Comparison of ENCODE assay signal across 17 mouse cellular contexts in the genomic region with DNA sequence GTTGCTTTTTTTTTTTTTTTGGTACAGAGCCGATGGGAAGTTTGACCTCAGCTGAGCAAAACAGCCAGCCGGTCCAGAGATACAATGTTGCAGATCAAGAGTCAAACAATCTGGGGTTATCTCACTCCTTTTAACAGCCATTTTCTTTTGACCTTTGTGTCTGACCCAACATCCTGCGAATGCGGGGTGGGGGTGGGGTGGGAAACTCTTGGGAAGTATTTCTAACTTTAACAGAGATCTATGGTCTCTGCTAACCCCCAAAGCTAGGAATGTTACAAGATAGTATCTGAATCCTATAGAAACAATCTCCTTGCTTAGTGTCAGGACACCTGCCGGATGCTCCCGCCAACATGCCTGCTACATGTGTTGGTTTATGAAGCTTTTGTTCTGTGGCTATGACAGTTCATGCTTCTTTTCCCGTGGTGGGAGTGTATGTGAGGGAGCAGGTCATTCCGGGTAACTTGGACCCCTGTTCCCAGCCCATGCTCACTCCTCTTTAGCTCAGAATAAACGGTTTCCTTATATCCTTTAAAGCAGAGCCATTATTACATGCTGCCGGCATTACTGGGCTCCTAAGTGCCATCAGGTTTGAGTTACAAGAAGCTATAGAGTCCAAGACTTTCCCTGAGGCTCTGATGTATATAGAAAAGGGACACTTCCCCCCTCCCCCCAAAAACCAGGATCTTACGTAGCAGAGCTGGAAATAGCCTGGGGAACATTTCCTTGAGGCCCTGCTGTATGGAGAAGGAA.
DNase-seq lines count a peak whose midpoint lies in the region; ATAC-seq lines count a peak whose summit lies in the region.
"Had no signal": no experiment of that assay in that cellular context is flagged by ENCODE, and none has a peak within 500 bp of the region (broad histone marks: within the 10 kb centered on the region; RNA-seq: fewer than 3 reads in every experiment).

No protein-coding gene starts in this region.

- no peak overlapping the region for H3K4me3 ChIP-seq in kidney, embryonic 16.5 days (ENCODE audit: low read length)
- no peak overlapping the region for H3K4me3 ChIP-seq in limb, embryonic 12.5 days (replicated peaks)
- no peak overlapping the region for H3K4me3 ChIP-seq in forebrain, embryonic 13.5 days
- H3K4me3 ChIP-seq in intestine, embryonic 15.5 days (replicated peaks), result no peak overlapping the region
- H3K4me3 ChIP-seq: erythroblast, embryonic 14.5 days; forebrain, embryonic 15.5 days had no signal

- H3K36me3 ChIP-seq in kidney, embryonic 16.5 days (ENCODE audit: insufficient read depth, low read length), result no peaks in the 10 kb centered on the region
- no peaks in the 10 kb centered on the region for H3K36me3 ChIP-seq in limb, embryonic 12.5 days
- H3K36me3 ChIP-seq in forebrain, embryonic 13.5 days (ENCODE audit: poor library complexity, severe bottlenecking), result no peaks in the 10 kb centered on the region
- no peaks in the 10 kb centered on the region for H3K36me3 ChIP-seq in intestine, embryonic 15.5 days
- H3K36me3 ChIP-seq: forebrain, embryonic 15.5 days had no signal

- DNase-seq in heart, adult 11 months, result peak; percentile 67
- DNase-seq in heart, adult 18-20 months, result no peak
- DNase-seq in kidney, postnatal 36 days, result no peak
- DNase-seq in adipocyte (ENCODE audit: low spot score), result peak; percentile 93
- DNase-seq: adrenal gland, postnatal 25 days; B cell, adult 2 months; cerebellum, adult 2 months had no signal

- no peak overlapping the region for H3K9ac ChIP-seq in kidney, embryonic 16.5 days (replicated peaks; ENCODE audit: low read length)
- no peak overlapping the region for H3K9ac ChIP-seq in limb, embryonic 12.5 days (replicated peaks)
- H3K9ac ChIP-seq in forebrain, embryonic 13.5 days, result no peak overlapping the region
- no peak overlapping the region for H3K9ac ChIP-seq in intestine, embryonic 15.5 days
- H3K9ac ChIP-seq: forebrain, embryonic 15.5 days; liver, embryonic 14.5 days had no signal

- no peaks in the 10 kb centered on the region for H3K27me3 ChIP-seq in kidney, embryonic 16.5 days (ENCODE audit: insufficient read depth, low read length)
- H3K27me3 ChIP-seq in limb, embryonic 12.5 days, result no peaks in the 10 kb centered on the region
- H3K27me3 ChIP-seq in forebrain, embryonic 13.5 days, result no peaks in the 10 kb centered on the region
- H3K27me3 ChIP-seq in intestine, embryonic 15.5 days (replicated peaks), result no peaks in the 10 kb centered on the region
- H3K27me3 ChIP-seq: forebrain, embryonic 15.5 days had no signal

- H3K27ac ChIP-seq in kidney, embryonic 16.5 days (ENCODE audit: low read length), result peak overlapping the region; percentile 81
- 0 out of 2 replicates have a peak overlapping the region, but pooled peaks have one; percentile 5 for H3K27ac ChIP-seq in limb, embryonic 12.5 days
- H3K27ac ChIP-seq in forebrain, embryonic 13.5 days, result no peak overlapping the region
- H3K27ac ChIP-seq in intestine, embryonic 15.5 days, result no peak overlapping the region
- H3K27ac ChIP-seq: forebrain, embryonic 15.5 days; hindbrain, postnatal 0 days; liver, embryonic 14.5 days had no signal

- peaks cover 7% of the 10 kb centered on the region for H3K9me3 ChIP-seq in kidney, embryonic 16.5 days (ENCODE audit: low read length)
- H3K9me3 ChIP-seq in limb, embryonic 12.5 days, result 0 out of 2 replicates have a peak, but pooled peaks cover 10% of the 10 kb centered on the region
- H3K9me3 ChIP-seq in forebrain, embryonic 13.5 days (replicated peaks), result peaks cover 5% of the 10 kb centered on the region; the same call in 1 of the 2 replicates
- no peaks in the 10 kb centered on the region for H3K9me3 ChIP-seq in intestine, embryonic 15.5 days
- H3K9me3 ChIP-seq: forebrain, embryonic 15.5 days had no signal

- H3K4me1 ChIP-seq in kidney, embryonic 16.5 days (ENCODE audit: insufficient read depth, low read length), result peaks cover 20% of the 10 kb centered on the region
- peaks cover 9% of the 10 kb centered on the region for H3K4me1 ChIP-seq in limb, embryonic 12.5 days (replicated peaks)
- H3K4me1 ChIP-seq in forebrain, embryonic 13.5 days, result no peaks in the 10 kb centered on the region
- 0 out of 2 replicates have a peak, but pooled peaks cover 5% of the 10 kb centered on the region for H3K4me1 ChIP-seq in intestine, embryonic 15.5 days (replicated peaks)
- H3K4me1 ChIP-seq: forebrain, embryonic 15.5 days had no signal

- 33% methylated on average over 11 of the region's 11 CpGs for WGBS in kidney, embryonic 16.5 days
- WGBS in limb, embryonic 12.5 days, result 38% methylated on average over 11 of the region's 11 CpGs
- 71% methylated on average over 11 of the region's 11 CpGs for WGBS in forebrain, embryonic 13.5 days
- 36% methylated on average over 11 of the region's 11 CpGs for WGBS in intestine, embryonic 15.5 days

- peak; percentile 60 for ATAC-seq in kidney, embryonic 16.5 days (ENCODE audit: low FRiP score, low TSS enrichment)
- ATAC-seq in limb, embryonic 12.5 days (ENCODE audit: insufficient number of reproducible peaks, insufficient read depth, low FRiP score, low TSS enrichment, low read depth), result no peak
- no peak for ATAC-seq in forebrain, embryonic 13.5 days
- ATAC-seq in intestine, embryonic 15.5 days, result no peak
- ATAC-seq: forebrain, embryonic 15.5 days; hindbrain, postnatal 0 days; lung, postnatal 0 days; midbrain, embryonic 16.5 days had no signal

- H3K4me2 ChIP-seq in kidney, embryonic 16.5 days (replicated peaks; ENCODE audit: low read depth, low read length), result no peak overlapping the region
- no peak overlapping the region for H3K4me2 ChIP-seq in limb, embryonic 12.5 days
- H3K4me2 ChIP-seq in forebrain, embryonic 13.5 days, result no peak overlapping the region
- H3K4me2 ChIP-seq in intestine, embryonic 15.5 days (replicated peaks), result no peak overlapping the region
- H3K4me2 ChIP-seq: forebrain, embryonic 15.5 days had no signal

Comparison
In these comparisons a context has a peak if more than half of its experiments do, and no peak if none do; other contexts are left out.
1. DNase-seq: peak in heart, adult 11 months (single experiment) and adipocyte (single experiment); none in heart, adult 18-20 months (0 of 2) and kidney, postnatal 36 days (0 of 2).
2. H3K27ac ChIP-seq: peak in kidney, embryonic 16.5 days (single experiment) and limb, embryonic 12.5 days (single experiment); none in forebrain, embryonic 13.5 days (single experiment) and intestine, embryonic 15.5 days (single experiment).